Mouse (Mus musculus) T-helper 1 cell (primary cell): ENCODE results near the gene Ltbp1.

Experiments
- in situ Hi-C: fragments of 300-600 bp; cut with MboI, MseI; formaldehyde crosslinking; loops from one replicate; pipeline ENCODE4 v1.15.1; 2025; ENCODE audit warnings: high pct_unique_total_duplicates

Ltbp1 gene

DNA sequence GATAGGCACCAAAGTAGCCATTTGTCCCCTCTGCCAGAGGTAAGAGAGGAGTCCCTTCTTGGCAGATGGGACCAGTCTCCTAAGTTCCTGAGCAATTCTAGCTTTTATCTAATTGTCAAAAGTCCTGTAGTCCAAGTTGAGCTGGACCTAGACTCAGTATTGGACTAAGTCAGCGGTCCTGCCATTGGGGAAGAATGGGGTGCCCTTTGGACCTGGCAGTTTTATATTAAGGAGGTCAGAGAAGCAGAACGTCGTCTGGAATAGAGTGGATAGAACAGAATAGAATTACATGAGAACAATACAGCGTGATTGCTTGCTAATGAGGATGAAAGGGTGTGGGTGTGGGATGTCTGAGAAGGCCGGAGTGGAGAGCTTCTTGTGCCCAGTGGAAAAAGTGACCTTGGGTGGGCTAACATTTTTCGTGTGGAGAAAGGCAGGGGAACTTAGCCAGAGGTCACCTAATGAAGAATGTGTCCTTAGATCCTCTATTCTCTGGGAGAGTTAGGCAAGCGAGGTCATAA is 167.4 kb downstream of the Ltbp1 start:
- in situ Hi-C loops = no loop called here

DNA sequence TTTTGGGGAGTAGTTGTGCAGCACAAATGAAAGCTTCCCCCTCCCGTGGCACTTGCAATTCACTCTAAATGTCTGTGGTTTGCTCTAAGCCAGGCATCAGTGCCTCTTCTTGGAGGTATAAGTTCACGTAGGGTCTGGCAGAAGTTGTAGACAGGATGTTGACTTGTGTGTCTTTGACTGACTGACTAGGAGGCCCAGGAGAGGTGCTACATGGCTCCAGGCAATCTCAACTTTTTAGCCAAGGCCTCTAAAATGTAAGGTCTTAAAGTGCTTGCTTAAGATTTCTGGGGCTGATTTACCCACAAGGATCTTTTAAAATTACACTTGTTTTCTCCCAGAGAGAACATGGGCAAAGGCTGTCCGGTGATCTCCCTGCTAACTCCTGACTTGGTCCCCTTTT is 169.1 kb downstream of the Ltbp1 start:
- in situ Hi-C loops = no loop called here

DNA sequence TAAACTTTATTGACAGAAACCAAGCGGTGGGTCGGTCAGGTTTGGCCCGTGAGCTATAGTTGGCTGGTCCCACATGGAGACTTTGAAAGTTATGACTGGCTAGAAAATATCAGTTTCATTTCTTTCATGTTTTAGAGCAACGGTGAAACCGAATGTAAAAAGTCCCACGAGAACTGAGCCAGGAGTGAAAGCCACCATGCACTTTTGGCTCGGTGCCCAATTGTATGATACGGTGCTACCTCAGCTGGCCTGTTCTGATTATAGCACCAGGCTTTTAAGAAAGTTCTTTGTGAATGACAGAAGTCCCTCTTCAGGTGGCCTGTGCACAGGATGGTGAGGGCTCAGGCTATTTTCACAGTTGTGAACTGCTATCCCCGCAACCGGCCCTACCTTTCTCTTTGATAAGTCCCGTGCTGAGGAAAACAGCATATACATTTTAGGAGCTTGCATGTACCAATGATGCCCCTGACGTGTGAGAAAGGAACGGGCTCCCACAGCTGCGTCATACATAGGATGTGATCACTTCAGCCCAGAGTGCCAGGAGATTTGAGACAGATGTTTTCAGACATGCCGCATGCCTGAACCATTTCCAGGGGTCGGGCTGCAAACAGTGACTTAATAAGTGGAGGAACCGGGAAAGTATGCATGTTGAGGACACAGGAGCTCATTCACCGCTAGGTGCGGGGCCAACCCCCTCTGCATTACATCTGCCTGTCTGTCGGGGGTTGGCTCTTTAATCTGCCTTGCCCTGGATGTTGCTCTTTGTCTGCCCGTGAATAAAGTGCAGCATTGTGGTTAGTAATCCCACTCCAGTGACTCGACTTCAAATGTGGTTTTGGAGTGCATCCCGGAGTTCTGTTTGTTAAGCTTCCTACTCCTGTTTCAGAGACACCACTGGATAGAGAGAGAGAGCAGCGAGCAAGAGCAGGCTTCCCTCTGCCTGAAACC is 172.8 kb downstream of the Ltbp1 start:
- in situ Hi-C loops = no loop called here

DNA sequence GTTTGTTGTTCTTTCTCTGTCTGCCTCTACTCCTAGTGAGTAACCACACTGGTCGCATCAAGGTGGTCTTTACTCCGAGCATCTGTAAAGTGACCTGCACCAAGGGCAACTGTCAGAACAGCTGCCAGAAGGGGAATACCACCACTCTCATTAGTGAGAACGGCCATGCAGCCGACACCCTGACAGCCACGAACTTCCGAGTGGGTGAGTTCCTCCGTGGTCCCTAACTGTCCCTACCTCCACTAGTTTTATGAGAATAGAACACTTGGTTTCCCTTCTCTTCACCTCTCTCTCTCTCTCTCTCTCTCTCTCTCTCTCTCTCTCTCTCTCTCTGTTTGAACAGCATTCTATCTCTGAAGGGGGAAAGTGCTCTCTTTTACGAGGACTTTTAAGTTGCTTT is 173.6 kb downstream of the Ltbp1 start:
- in situ Hi-C loops = no loop called here

DNA sequence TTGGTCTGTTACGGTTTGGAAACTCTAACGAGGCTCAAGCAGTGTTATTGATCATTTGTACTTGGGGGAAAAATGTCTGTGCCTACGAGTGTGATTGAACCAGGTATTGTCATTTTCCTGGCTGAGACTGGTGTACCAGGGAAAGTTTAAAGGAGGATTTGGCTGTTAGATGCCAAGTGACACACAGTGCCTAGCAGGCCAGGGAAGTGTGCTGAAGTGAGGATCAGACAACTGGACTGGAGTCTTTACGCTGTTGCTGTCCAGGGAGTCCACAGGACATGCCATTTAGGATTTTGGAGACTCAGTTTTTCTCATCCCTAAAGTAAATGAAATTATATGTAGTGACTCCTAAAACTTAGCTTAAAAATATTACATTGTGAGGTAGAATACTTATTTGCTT is 174.9 kb downstream of the Ltbp1 start:
- in situ Hi-C loops = no loop called here

DNA sequence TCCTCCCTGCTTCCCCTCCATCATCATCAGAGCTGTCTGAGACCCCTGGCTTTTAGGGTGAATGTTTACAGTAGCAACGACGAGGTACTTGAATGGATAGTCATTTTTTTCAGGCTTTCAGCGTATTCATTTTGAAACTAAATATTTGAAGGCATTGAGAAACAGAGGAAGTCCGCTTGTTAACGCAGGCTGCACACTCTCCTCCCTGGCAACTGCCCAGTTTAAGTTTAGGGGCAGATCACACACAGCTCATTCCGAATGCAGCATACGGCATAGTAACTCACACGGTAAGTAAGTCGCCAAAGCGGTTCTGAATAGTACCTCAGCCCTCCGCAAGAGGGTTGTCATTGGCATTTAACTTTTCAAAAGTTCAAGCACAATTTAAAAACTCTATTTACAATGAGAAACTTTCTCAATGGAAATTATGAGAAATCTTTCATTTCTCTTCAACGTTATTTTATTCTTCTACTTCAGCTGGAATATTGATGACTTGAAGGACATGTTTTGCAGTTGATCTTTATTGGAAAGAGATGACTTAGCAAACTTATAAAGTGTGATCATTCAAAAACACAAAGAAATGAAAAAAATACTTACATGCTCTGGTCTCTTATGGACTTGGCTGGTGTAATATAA is 175.7 kb downstream of the Ltbp1 start:
- in situ Hi-C loops = no loop called here

DNA sequence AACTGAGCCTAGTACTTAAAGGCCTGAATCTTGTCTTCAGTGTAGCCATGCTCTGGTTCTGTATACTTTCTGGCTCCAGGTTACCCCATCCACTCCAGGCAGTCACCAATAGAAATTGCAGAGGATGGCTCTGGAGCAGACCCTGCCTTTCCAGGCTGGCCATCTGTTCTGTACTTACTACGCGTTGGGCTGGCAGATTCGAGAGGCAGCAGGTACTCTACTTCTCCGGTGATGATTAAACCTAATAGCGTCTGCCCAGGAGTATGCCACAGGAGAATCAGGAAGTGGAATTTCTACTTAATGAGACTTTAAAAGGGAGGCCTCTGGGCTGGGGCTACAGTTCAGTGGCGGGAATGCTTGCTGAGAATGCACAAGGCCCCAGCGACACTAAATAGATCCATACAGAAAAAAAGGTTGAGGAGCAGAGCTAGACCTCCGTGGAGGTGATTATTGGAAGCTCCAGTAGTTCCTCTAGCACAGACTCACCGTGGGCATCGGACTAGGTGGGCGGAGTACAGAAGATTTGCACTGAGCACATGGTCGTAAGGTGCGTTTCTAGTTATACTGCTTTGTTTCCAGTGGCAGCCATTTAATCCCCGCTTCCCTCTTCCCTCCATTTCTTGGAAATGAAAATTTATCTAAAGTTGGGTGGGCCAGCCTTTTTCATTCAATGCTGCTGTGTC is 177.1 kb downstream of the Ltbp1 start:
- in situ Hi-C loops = no loop called here

DNA sequence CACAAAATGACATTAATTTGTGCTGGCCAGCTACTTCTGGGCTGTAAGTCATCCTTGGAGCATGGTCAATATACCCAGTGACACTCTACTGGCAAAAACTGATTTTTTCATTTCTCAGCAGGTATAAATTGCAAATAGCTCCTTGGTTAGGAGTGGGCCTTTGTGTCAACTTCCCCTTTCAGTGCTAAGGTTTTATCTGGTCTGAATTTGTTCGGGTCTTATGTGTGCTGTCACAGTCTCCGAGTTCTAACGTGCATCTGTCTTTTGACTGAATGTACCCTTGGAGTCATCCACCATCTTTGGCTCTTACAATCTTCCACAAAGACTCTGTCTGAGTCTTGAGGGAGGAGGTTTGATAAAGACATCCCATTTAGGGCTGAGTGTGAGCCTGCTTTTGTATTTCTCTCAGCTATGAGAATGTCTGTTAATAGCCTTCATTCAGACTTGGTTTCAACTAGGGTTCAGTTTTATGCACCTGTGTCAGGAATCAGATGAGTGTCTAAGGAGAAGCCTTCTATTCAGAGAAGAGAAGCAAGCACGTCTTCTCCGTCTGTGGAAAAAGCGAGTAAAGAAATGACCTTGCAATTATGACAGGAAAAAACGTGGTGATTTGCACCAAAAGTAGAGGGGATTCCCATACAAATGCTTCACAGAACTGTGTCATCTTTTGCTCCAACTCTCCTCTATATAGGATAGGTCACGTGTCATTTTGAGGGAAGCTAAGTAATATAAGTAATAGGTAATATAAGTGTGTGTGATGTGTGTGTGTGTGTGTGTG is 181.6 kb downstream of the Ltbp1 start:
- in situ Hi-C loops = no loop called here

DNA sequence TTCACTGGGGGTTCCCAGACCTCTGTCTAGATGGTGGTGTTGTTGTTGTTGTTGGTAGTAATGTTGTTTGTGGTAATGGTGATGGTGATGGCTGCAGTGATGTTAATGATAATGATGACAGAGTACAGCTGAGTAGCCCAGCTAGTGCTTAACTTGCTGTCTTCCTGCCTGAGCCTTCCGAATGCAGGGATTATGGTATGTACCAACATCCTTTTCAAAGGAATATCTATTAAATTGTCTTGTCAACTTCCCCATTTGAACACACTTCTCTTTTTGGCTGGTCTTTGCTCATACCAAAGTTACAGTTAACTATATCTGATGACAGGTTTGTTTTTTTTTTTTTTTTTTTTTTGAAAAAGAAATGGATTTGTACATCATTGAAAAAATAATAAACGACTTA is 191.6 kb downstream of the Ltbp1 start:
- in situ Hi-C loops = loop anchor here (10.0 kb wide), 1 partner anchor 1468 kb away; no protein-coding TSS in a partner anchor

DNA sequence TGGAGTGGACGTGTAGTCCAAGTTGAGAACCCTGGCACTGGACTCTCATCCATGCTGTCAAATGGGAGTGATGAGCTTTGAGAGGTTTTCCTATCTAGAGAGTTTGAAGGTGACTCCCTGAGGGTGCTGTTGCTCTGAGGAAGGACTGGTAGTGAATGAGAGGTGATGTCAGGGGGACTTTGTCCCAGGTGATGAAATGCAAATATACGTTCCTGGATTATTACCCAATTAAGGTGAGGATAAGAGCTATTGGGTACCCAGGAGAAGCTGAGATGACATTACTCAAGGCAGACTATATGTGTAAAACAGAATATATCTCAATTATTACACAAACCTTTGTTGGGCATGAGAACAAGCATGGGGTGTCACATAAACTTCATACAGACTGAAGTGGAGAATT is 193.4 kb downstream of the Ltbp1 start:
- in situ Hi-C loops = loop anchor here (10.0 kb wide), 1 partner anchor 1466 kb away; no protein-coding TSS in a partner anchor

DNA sequence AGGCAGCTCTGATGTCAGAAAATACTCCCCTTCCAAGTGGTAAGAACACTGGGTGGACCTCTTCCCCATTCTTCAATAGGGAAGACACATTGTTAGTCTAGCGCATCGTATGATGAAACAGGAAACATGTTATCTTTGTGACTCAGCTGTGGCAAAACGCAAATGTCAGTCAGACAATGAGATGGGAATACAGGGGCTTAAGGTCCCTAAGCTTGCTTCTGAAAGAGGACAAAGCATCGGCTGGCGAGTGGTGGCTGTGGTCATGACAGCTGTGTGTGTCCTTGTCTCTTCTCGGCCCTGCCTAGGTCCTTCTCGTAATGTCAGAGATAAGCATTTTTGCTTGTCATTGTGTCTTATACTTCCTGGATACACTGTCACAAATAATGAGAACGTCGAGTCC is 194.3 kb downstream of the Ltbp1 start:
- in situ Hi-C loops = loop anchor here (10.0 kb wide), 1 partner anchor 1465 kb away; no protein-coding TSS in a partner anchor

DNA sequence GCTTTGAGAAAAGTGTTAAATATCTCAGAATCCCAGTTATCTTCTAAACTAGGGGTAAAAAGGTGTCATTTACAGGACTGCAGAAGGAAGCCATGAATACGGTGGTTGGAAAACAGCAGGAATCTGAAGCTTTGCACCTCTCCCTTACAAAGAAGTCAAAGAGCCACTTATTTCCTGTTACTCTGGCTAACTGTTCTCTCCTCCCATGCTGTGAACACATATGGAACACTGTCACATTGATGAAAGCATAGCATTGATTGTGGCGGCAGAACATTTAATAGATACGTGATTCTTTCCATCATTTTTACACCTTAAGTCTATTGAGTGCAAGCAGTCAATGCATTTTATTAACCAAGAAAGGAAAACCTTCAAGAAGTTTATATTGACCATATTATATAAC is 196.9 kb downstream of the Ltbp1 start:
- in situ Hi-C loops = no loop called here

DNA sequence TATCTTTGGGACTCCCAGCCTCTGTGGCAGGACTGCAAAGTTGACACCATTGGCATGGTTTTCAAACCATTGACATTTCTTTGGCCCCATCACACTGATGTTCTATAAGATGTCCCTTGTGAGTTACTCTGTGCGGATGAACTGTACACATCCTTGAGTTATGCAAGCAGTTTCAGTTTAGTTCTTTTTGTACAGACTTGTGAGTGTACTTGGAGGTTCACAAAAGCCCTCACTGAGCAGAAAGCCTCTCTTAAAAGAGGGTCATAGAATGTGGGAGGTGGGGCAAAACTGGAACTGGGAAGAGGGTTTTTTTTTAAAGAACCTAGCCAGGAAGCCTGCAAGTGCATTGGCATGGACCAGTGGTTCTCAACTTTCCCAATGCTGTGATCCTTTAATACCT is 198.7 kb downstream of the Ltbp1 start:
- in situ Hi-C loops = no loop called here

DNA sequence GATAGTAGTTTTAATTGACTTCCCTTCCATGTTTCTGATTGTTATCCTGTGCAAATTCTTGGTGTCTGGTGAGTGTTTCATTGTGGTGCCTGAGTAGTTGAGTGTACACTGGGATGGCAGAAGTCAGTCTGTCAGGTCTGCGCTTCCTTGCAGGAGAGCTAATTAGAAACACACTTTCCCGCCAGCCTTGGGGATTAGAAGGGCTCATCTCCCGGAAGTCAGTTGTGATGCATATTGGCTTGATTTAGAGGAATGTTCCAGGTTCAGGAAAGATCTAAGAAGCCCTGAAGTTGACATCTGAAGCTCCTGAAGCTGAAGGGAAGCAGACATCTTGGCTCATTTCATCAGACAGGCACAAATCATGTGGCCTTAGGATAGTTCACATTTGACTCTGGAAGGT is 200.9 kb downstream of the Ltbp1 start:
- in situ Hi-C loops = no loop called here

DNA sequence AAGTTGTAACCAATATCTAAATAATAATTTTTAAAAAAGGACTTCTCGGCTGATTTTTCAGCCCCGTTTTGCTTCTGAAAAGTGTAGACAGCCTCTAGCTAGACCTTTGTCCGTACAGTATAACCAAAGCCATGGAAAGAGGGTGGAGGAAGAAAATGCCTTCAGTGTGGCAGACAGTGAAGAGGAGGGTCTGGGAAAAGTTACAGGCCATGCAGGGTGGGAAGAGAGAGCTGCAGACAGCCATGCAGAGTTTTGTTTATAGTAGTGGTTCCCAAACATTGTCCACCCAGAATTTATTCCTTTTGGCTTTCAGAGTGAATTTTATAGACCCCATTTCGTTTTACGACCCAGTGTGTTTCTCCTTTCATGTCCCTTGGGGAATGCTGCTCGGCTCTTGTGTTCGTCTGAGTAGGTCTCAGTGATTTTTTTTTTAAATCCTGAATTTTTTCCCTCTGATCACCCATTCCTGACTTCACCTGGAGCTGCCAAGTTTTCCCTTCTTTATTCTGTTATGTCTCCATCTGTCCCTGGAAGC is 202.9 kb downstream of the Ltbp1 start:
- in situ Hi-C loops = no loop called here

DNA sequence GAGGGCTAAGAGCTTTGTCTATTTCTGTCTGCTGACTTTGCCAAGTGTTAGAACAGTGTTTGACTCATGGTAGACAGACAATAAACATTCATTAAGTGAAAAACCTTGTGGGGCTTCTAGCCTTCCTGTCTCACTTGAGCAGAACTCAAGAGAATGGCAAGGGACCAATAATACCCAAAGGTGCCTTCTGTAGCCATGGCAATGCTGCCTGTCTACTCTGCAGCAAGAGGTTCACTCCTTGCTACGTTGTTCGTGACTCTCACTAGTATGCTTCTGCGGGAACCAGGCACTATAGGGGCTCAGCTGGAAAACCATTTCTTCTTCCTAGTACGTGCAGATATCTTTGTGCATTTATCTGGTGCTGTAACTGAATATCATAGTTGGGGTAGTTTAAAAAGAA is 205.2 kb downstream of the Ltbp1 start:
- in situ Hi-C loops = no loop called here

DNA sequence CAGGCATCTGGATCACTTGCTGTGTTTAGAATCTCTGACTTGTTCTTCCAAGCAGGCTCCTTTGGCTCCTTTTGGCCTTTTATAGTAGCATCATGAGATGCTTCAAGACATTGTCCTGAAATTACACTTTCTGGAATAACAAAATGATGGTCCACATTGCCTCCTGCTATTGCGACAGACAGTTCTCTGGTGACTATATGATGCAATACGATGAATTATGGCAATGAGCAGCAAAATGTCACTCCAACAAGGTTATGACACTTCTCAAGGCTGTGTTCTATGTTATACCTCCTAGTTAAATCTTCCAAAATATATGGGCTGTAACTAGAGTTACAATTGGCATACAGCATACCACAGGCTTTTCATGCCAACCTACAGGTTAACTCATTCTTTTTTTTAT is 211.0 kb downstream of the Ltbp1 start:
- in situ Hi-C loops = no loop called here

DNA sequence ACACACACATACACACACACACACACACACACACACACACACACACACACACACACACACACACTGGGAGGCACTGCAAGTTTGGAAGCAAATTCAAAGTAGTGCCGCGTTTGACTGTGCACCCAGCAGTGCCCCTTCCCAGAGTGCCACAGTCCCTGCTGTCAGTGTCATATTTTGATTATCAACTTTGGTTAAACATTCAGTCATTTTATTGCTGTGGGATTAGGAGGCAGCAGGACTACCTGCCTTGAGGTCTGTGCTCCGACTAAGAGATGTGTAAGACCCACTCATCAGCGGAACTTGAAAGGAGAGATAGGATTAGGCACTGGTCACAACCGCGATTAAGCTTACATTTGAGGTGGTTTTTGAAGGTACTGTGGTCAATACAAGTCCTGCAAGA is 213.3 kb downstream of the Ltbp1 start:
- in situ Hi-C loops = no loop called here

DNA sequence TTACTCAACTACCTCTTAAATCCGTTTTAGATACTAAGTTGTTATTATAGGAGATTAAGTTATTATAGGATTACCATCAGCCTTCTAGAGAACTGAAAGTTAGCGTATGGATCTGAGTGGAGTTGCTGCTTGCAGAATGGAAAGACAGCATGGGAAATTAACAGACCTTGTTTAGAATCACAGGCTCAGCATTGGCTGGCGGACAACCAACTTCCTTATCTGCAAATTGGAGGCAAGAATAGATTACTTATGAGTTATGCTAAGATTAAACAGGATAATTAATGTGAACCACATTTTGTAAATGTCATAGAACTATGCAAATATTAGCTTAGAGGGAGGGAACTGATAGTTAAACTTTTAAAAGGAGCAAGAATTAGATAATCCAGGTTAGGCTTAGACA is 223.0 kb downstream of the Ltbp1 start:
- in situ Hi-C loops = no loop called here

DNA sequence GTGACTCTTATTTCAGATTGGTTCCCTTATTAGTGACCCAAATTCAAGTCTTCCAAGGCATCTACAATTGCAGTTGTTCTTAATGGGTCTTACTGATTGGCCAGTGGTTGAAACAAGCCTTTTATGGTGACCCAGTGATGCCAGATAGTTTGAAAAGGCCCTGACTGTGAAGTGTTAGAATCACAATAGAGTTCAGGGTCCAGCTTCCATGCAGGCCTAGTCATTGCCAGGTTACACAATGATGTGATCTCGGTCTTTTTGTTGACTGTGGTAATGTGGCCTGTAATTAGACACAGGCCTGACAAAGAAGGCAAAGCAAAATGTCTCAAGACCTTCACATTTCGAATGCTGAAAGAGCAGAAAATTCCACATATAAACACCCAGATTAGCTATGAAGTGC is 227.8 kb downstream of the Ltbp1 start:
- in situ Hi-C loops = no loop called here

DNA sequence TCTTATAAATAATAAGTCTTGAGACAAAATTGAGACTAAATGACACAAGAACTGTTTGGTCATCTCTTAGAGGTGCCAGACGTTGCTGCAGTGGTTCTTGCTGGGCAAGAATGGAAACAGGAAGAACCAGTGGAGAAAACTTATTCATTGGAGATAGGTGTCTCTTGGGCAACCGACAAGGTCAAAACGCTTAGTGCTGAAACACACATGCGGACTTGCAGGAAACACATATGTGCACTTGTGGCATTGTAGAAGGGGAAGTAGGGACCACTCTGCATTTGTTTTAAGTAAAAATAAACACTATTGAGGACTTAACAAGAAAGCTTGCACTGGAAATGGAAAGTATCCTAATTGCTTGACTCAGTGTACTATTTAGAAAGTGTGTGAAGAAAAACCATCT is 228.6 kb downstream of the Ltbp1 start:
- in situ Hi-C loops = no loop called here
